Mouse (Mus musculus): ENCODE data around the gene Mkks. TPM values are rescaled to one million over a fixed set of nuclear protein-coding genes. Genes with fewer than 3 reads are reported as not detected.

Mkks gene
- polyA plus RNA-seq, 1 experiment = 1.7 TPM

GRCm38 (mm10) chr2:136914334-136914902, 23.2 kb upstream of the Mkks start:
- H3K36me3 ChIP-seq (ENCODE audit: control insufficient read depth, insufficient read depth, low read length) = no peaks in the 10 kb centered on the region
- no peak overlapping the region for H3K4me3 ChIP-seq (ENCODE audit: control insufficient read depth, low read depth, low read length)
- H3K27me3 ChIP-seq (ENCODE audit: control insufficient read depth, insufficient read depth, low read length) = no peaks in the 10 kb centered on the region
- H3K27ac ChIP-seq (ENCODE audit: control insufficient read depth, insufficient read depth, low read depth, low read length) = no peak overlapping the region
- TF ChIP-seq POLR2A (IDR thresholded peaks at IDR 0.05; ENCODE audit: control insufficient read depth, low read depth, low read length) = no peak
- TF ChIP-seq CTCF (IDR thresholded peaks at IDR 0.05; ENCODE audit: control insufficient read depth, insufficient read depth, insufficient replicate concordance, low read depth, low read length) = no peak
- no peaks in the 10 kb centered on the region for H3K4me1 ChIP-seq (ENCODE audit: control insufficient read depth, insufficient read depth, low read length)

GRCm38 (mm10) chr2:136913021-136913420, 21.8 kb upstream of the Mkks start:
- TF ChIP-seq CTCF (IDR thresholded peaks at IDR 0.05; ENCODE audit: control insufficient read depth, insufficient read depth, insufficient replicate concordance, low read depth, low read length) (no peak), POLR2A (IDR thresholded peaks at IDR 0.05; ENCODE audit: control insufficient read depth, low read depth, low read length) (no peak)

DNA sequence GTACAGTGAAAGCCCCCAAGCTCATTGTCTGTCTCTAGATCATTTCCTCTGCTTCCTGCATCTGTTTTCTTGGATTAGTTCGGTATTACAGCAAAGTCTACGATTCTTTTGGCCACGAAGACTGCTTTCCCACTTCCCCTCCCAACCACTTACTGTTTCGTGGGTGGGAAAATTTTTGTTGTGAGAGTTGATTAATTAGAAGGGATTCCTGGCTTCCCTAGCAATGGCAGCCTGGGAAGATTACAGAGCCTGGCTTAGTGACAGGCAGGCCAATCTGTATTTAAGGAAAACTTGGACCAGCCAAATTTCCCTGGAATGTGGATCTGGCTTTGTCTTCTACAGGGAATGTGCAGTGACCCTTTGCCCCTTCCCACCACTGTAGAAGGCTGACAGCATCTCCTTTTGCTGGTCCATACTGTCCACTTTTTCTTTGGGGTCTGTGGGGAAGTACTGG, 20.8 kb upstream of the Mkks start:
- H3K4me3 ChIP-seq (ENCODE audit: control insufficient read depth, low read depth, low read length) = no peak overlapping the region
- no peaks in the 10 kb centered on the region for H3K27me3 ChIP-seq (ENCODE audit: control insufficient read depth, insufficient read depth, low read length)
- H3K36me3 ChIP-seq (ENCODE audit: control insufficient read depth, insufficient read depth, low read length) = no peaks in the 10 kb centered on the region
- H3K4me1 ChIP-seq (ENCODE audit: control insufficient read depth, insufficient read depth, low read length) = no peaks in the 10 kb centered on the region
- no peak for TF ChIP-seq POLR2A (IDR thresholded peaks at IDR 0.05; ENCODE audit: control insufficient read depth, low read depth, low read length)
- TF ChIP-seq CTCF (IDR thresholded peaks at IDR 0.05; ENCODE audit: control insufficient read depth, insufficient read depth, insufficient replicate concordance, low read depth, low read length) = no peak
- H3K27ac ChIP-seq (ENCODE audit: control insufficient read depth, insufficient read depth, low read depth, low read length) = no peak overlapping the region

More at GRCm38 (mm10) chr2:136913021-136913420, 21.8 kb upstream of the Mkks start:
- Histone ChIP-seq H3K4me1 (ENCODE audit: control insufficient read depth, insufficient read depth, low read length) (no peaks in the 10 kb centered on the region), H3K36me3 (ENCODE audit: control insufficient read depth, insufficient read depth, low read length) (no peaks in the 10 kb centered on the region), H3K27me3 (ENCODE audit: control insufficient read depth, insufficient read depth, low read length) (no peaks in the 10 kb centered on the region), H3K27ac (ENCODE audit: control insufficient read depth, insufficient read depth, low read depth, low read length) (no peak overlapping the region), H3K4me3 (ENCODE audit: control insufficient read depth, low read depth, low read length) (no peak overlapping the region)

- TF ChIP-seq POLR2A (IDR thresholded peaks at IDR 0.05; ENCODE audit: control insufficient read depth, low read depth, low read length) (no peak), CTCF (IDR thresholded peaks at IDR 0.05; ENCODE audit: control insufficient read depth, insufficient read depth, insufficient replicate concordance, low read depth, low read length) (no peak)
- Histone ChIP-seq H3K27me3 (ENCODE audit: control insufficient read depth, insufficient read depth, low read length) (no peaks in the 10 kb centered on the region), H3K4me1 (ENCODE audit: control insufficient read depth, insufficient read depth, low read length) (no peaks in the 10 kb centered on the region), H3K36me3 (ENCODE audit: control insufficient read depth, insufficient read depth, low read length) (no peaks in the 10 kb centered on the region), H3K27ac (ENCODE audit: control insufficient read depth, insufficient read depth, low read depth, low read length) (no peak overlapping the region), H3K4me3 (ENCODE audit: control insufficient read depth, low read depth, low read length) (no peak overlapping the region)
Measured at GRCm38 (mm10) chr2:136909298-136909697, 18.1 kb upstream of the Mkks start.

GRCm38 (mm10) chr2:136908596-136908995, 17.4 kb upstream of the Mkks start:
- Histone ChIP-seq H3K27ac (ENCODE audit: control insufficient read depth, insufficient read depth, low read depth, low read length) (no peak overlapping the region), H3K27me3 (ENCODE audit: control insufficient read depth, insufficient read depth, low read length) (no peaks in the 10 kb centered on the region), H3K36me3 (ENCODE audit: control insufficient read depth, insufficient read depth, low read length) (no peaks in the 10 kb centered on the region), H3K4me1 (ENCODE audit: control insufficient read depth, insufficient read depth, low read length) (no peaks in the 10 kb centered on the region), H3K4me3 (ENCODE audit: control insufficient read depth, low read depth, low read length) (no peak overlapping the region)
- TF ChIP-seq POLR2A (IDR thresholded peaks at IDR 0.05; ENCODE audit: control insufficient read depth, low read depth, low read length) = no peak
- TF ChIP-seq CTCF (IDR thresholded peaks at IDR 0.05; ENCODE audit: control insufficient read depth, insufficient read depth, insufficient replicate concordance, low read depth, low read length) = no peak

DNA sequence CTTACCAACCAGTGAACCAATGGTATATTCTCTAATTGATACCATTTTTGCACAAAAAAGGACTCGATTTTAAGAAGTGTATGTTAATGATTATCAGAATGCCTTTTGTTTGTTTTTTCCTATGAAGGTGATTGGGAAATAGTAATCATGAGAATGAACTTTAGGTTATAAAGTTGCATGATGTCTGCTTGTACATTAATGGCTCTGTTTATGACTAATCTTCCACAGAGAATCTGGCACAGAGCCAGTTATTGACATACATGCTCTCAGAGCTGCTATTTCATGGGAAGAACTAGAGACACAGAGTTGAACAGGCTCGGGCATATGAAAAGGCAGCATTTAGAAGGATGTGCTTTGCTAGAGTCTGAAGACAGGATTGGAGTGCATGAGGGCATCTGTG, 4.9 kb upstream of the Mkks start:
- Histone ChIP-seq H3K4me3 (ENCODE audit: control insufficient read depth, low read depth, low read length) (no peak overlapping the region), H3K27me3 (ENCODE audit: control insufficient read depth, insufficient read depth, low read length) (no peaks in the 10 kb centered on the region), H3K36me3 (ENCODE audit: control insufficient read depth, insufficient read depth, low read length) (no peaks in the 10 kb centered on the region), H3K4me1 (ENCODE audit: control insufficient read depth, insufficient read depth, low read length) (no peaks in the 10 kb centered on the region), H3K27ac (ENCODE audit: control insufficient read depth, insufficient read depth, low read depth, low read length) (no peak overlapping the region)
- TF ChIP-seq CTCF (IDR thresholded peaks at IDR 0.05; ENCODE audit: control insufficient read depth, insufficient read depth, insufficient replicate concordance, low read depth, low read length) (no peak), POLR2A (IDR thresholded peaks at IDR 0.05; ENCODE audit: control insufficient read depth, low read depth, low read length) (no peak)

DNA sequence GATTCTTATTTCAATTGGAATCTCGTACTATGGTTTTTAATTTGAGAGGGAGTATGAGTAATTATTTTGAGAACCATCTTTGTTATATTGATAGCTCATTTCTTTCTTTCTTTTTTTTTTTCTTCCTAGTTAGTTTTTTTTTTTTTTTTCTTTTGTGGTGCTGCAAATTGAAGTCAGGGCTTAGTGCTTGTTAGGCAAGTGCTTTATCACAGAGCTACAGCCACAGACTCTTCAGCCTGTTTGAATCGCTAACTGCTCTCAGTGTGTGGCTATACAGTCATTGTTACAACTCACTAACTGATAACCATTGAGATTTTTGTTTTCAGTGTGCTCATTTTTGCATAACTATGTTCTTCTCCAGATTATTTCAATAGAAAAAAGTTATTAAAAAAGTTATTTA, 3.3 kb upstream of the Mkks start:
- Histone ChIP-seq H3K27me3 (ENCODE audit: control insufficient read depth, insufficient read depth, low read length) (no peaks in the 10 kb centered on the region), H3K27ac (ENCODE audit: control insufficient read depth, insufficient read depth, low read depth, low read length) (no peak overlapping the region), H3K4me1 (ENCODE audit: control insufficient read depth, insufficient read depth, low read length) (no peaks in the 10 kb centered on the region; the same call in 1 of the 2 replicates), H3K36me3 (ENCODE audit: control insufficient read depth, insufficient read depth, low read length) (no peaks in the 10 kb centered on the region), H3K4me3 (ENCODE audit: control insufficient read depth, low read depth, low read length) (no peak overlapping the region)
- TF ChIP-seq POLR2A (IDR thresholded peaks at IDR 0.05; ENCODE audit: control insufficient read depth, low read depth, low read length) = no peak
- TF ChIP-seq CTCF (IDR thresholded peaks at IDR 0.05; ENCODE audit: control insufficient read depth, insufficient read depth, insufficient replicate concordance, low read depth, low read length) = no peak
